Mouse (Mus musculus) embryonic stem cell, embryonic (primary cell): ENCODE measurements around the gene Atpaf1.

Source experiments
- CTCF ChIA-PET, 4 experiments: fragments of 300-600 bp in 2 of 4; fragments of 350-600 bp in 2 of 4; sonication (Branson Sonifier 250); formaldehyde crosslinking; loops; one replicate each; lab custom pipeline; 2022; ENCODE audit warnings: inconsistent platforms in 2 of 4; lab: Charles Lee
- POLR2A ChIA-PET, 4 experiments: fragments of 300-600 bp in 2 of 4; fragments of 350-600 bp in 2 of 4; sonication (Branson Sonifier 250); formaldehyde crosslinking; loops; one replicate each; lab custom pipeline; 2022; ENCODE audit warnings: antibody characterized with exemption in 4 of 4, inconsistent platforms in 1 of 4; lab: Charles Lee

Gene Atpaf1

DNA sequence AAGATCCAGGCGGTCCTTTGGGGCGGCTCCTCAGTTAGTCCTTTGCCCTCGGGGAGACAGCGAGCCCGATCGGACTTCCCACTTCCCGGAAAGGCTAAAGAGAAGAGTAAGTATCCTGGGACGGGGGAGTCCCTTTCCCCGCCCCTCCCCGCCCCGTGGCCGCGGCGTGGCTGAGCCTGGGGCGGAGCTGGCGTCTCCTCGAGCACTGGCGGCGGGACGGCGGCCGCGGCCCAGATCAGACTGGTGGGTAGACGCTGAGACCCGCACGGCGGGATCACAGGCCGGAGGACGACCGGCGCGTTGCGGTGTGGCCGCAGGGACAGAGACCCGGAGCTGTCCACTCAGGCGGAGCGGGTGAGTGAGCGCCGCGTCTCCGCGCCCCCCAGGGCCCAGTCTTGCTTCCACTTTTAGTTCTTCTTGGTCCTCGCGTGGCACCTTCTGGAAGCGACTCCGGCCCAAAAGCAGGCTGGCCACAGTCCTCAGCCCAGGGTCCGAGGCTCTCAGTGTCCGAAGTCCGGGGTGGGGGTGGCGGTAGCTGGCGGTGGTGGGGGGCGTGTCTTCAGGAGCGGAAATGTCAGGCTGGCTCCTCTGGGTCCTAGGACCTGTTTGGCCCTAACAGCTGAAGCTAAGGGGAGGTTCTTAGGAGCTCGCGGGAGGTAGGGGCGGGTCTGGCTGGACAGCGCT, 43.4 kb downstream of the Atpaf1 start, which contains the start of gene Mob3c:
Gene Mob3c, plus strand, starts transcription at position 205 of the 684 bp plus-strand sequence.
- ChIA-PET CTCF (interaction anchor here in 3 of 4 experiments (0.6 to 1.6 kb wide), 6 partner anchors 11 to 350 kb away, joined by 3 to 4 read pairs (median 3); partner anchors contain the start of gene Mknk1 (in 1 of the 3)), POLR2A (interaction anchor here (0.6 to 5.1 kb wide), 30 partner anchors 9 to 891 kb away, joined by 3 to 52 read pairs (median 4); partner anchors contain the start of genes Atpaf1 (in 3 of the 4), Mknk1 (in 3 of the 4), Nsun4 (in 3 of the 4) and Dmbx1 (in 1 of the 4))

DNA sequence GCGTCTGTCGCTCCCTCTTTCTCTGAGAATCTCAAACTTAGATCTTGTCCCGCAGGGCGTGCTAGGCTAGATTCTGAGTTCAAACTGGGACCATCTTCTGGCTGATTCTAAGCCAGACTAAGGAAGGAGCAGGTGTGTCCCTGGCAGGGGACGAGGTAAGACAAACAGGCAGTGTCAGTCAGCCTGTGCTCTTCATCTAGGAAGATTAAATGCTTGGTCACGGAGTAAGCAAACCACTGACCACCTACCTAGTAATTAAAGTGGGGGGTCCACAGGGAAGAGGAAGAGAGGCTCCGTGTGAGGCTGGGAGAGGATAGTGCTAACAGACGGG, 43.9 kb downstream of the Atpaf1 start:
- CTCF ChIA-PET: interaction anchor here in 3 of 4 experiments (0.6 to 1.6 kb wide), 4 partner anchors 10 to 251 kb away, joined by 3 to 4 read pairs (median 3); partner anchors contain the start of gene Mknk1 (in 1 of the 3)
- POLR2A ChIA-PET: interaction anchor here (0.6 to 5.1 kb wide), 26 partner anchors 9 to 384 kb away, joined by 3 to 52 read pairs (median 6); partner anchors contain the start of genes Atpaf1 (in 3 of the 4), Mknk1 (in 3 of the 4), Nsun4 (in 3 of the 4) and Dmbx1 (in 1 of the 4)

DNA sequence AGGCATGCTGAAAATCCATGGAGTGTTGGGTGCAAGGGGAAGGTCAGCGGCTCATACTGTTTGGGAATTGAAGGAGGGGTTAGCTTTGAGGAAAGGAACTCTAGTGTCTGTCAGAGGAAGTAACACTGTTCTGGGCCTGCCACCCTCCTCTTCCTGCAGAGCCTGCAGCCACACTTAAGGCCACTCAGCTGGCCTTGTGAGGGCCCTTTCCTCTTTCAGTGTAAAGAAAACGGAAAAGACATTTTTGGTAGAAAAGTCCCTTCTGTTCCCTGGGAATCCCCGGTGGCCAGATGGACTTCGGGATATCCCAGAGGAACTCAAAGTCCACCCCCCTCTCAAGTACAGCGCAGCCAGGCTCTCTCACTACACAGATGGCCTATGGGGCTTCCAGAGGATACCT, 45.9 kb downstream of the Atpaf1 start:
- POLR2A ChIA-PET: interaction anchor here (0.6 to 5.4 kb wide), 19 partner anchors 9 to 830 kb away, joined by 3 to 79 read pairs (median 5); partner anchors contain the start of genes Atpaf1 (in 3 of the 4), Mknk1 (in 2 of the 4), Efcab14 (in 1 of the 4) and Stil (in 1 of the 4)
- CTCF ChIA-PET: interaction anchor here in 2 of 4 experiments (0.6 to 1.5 kb wide), 2 partner anchors 48 to 815 kb away, joined by 3 read pairs; no protein-coding TSS in a partner anchor

DNA sequence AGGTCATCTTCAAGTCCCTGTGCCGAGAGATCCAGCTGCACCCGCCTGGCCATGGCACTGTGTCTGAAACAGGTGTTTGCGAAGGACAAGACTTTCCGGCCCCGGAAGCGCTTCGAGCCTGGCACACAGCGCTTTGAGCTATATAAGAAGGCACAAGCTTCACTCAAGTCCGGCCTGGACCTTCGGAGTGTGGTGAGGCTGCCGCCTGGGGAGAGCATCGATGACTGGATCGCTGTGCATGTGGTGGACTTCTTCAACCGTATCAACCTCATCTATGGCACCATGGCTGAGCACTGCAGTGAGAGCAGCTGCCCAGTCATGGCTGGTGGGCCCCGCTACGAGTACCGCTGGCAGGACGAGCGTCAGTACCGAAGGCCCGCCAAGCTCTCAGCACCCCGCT, 46.6 kb downstream of the Atpaf1 start:
- CTCF ChIA-PET: interaction anchor here in 2 of 4 experiments (0.6 to 1.5 kb wide), 3 partner anchors 47 to 195 kb away, joined by 3 to 4 read pairs (median 3); partner anchors contain the start of gene Efcab14 (in 1 of the 2)
- POLR2A ChIA-PET: interaction anchor here in 3 of 4 experiments (0.6 to 5.4 kb wide), 19 partner anchors 9 to 831 kb away, joined by 3 to 79 read pairs (median 5); partner anchors contain the start of genes Atpaf1 (in 3 of the 3), Mknk1 (in 2 of the 3), Efcab14 (in 1 of the 3) and Nsun4 (in 1 of the 3)

DNA sequence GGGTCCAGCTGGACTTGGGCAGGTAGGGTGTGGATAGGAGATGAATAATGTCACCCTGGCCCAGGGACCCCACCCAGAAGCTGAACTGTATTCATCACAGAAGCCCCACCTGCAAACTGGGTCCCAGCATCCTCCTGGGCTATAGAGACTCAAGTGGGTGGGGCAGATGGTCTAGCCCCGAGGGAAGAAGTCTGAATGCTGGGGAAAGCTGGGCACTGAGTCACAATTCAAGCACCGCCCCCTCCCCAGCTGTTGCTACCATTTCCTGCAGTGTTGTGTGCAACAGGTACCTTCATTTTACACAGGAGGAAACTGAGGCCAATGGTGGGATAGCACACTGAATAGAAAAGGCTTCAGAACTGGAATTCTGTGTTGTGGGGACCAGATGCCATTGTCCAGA, 47.4 kb downstream of the Atpaf1 start:
- CTCF ChIA-PET: interaction anchor here in 2 of 4 experiments (0.6 to 1.5 kb wide), 5 partner anchors 47 to 152 kb away, joined by 3 to 7 read pairs (median 3); partner anchors contain the start of genes Atpaf1 (in 1 of the 2) and Efcab14 (in 1 of the 2)
- POLR2A ChIA-PET: interaction anchor here in 3 of 4 experiments (0.5 to 5.4 kb wide), 12 partner anchors 9 to 222 kb away, joined by 3 to 79 read pairs (median 4); partner anchors contain the start of genes Atpaf1 (in 2 of the 3), Efcab14 (in 1 of the 3), Mknk1 (in 1 of the 3) and Nsun4 (in 1 of the 3)

DNA sequence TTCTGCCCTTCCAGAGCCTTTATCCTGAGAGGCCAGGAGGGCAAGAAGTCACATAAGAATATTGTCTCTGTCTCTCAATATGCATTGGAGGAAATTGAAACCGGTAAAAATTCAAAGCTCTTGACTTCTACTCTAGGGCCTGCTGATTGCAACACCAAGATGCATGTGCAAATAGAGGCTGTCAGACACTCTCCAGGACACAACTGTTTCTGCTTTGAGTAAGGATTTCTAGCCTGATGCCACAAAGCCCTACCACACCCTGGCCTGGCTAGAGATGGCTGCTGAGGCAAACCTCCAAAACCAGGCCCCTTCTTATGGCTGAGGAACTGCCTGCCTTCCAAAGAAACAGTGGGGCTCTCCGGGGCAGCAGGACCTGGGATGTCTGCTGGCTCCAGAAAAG, 51.0 kb downstream of the Atpaf1 start:
- POLR2A ChIA-PET: interaction anchor here in 1 of 4 experiments (1.8 to 2.2 kb wide), 2 partner anchors 14 to 62 kb away, joined by 4 to 8 read pairs; no protein-coding TSS in a partner anchor
- CTCF ChIA-PET: no interaction called here

DNA sequence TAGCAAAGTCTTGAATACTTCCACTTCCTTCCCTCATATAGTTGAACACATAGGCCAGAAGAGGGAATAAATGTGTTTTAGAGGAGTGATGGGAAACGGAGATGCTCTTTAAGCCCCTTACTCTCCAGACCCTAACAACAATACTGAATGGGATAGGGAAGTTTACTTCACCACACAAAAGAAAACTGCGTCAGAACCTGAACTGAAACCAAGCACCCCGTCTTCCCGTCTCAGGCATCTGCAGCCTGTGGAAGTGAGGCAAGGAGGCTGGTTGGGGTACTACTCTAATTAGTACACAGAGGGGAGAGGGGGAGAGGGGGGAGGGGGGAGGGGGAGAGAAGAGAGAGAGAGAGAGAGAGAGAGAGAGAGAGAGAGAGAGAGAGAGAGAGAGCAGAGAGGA, 53.6 kb downstream of the Atpaf1 start:
- ChIA-PET POLR2A (interaction anchor here in 3 of 4 experiments (0.6 to 5.6 kb wide), 12 partner anchors 8 to 787 kb away, joined by 3 to 52 read pairs (median 6); partner anchors contain the start of genes Atpaf1 (in 1 of the 3) and Mob3c (in 1 of the 3)), CTCF (interaction anchor here in 1 of 4 experiments (1.5 kb wide), 1 partner anchor 9 kb away, joined by 4 read pairs; no protein-coding TSS in a partner anchor)

DNA sequence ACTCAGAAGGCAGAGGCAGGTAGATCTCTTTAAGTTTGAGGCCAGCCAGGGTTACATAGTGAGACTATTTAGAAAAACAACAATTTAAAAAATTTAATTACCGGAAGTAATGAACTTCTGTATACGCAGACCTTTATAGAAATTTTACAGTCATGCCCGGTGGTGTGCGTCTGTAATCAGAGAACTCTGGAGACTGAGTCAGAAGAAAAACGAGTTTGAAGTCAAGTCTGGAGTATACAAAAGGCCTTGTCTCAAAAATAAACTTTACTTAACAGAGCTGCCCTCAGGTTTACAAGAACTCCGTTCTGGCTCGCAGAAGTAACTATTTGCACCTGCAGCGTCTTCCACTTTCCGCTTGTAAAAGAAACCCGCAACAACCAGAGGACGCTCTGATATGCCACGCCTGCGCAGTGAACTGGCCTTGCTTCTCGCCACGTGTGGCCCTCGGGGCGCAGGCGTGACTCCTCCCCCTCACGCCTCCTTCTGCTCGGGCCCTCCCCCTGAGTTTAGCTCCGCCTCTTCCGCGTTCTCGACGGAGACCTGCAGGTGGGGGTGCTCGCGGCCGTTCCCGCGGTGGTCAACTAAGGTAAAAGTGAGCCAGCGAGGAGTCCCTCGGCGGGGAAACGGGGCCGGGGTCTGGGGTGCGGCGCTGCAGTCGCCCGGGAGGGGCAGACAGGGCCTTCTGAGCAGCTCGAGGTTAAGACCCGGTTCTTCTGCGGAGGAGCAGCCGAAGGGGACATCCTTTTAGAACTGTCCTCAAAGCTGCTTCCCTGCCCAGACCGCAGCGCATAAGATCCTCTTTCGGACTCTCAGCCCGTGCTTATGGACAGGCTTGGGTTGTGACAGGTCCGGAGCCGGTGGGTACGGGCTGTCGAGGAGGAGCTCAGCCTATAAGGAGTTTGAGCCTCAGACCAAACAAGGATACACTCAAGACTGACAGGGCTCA, 54.4 kb downstream of the Atpaf1 start, which contains the start of gene Mknk1:
Gene Mknk1, plus strand, starts transcription at position 503 of the 946 bp plus-strand sequence.
- ChIA-PET CTCF (interaction anchor here (0.6 to 1.6 kb wide), 12 partner anchors 10 to 886 kb away, joined by 3 to 8 read pairs (median 4); no protein-coding TSS in a partner anchor), POLR2A (interaction anchor here (0.7 to 5.6 kb wide), 60 partner anchors 8 to 839 kb away, joined by 3 to 52 read pairs (median 3); partner anchors contain the start of genes Mob3c (in 3 of the 4), Atpaf1 (in 2 of the 4), 6430628N08Rik (in 1 of the 4) and Dmbx1 (in 1 of the 4))

DNA sequence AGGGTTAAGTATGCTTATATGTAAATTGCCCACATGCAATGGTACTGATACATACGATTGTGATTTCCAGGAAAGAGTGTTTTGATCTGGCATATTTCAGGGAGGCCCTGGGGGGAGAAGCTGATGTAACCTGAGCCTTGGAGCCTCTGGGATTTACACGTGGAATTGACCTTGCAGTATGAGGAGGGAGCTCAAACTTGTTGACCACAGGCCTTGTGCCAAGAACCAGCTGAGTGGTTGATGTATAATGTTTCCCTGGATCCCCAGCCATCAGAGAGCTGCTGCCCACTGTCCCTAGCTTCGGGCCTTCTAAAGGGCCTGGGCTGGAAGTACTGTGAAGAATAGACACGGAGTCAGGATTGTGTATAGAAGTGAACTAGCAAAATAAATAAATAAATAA, 55.3 kb downstream of the Atpaf1 start:
- CTCF ChIA-PET: interaction anchor here (0.6 to 1.6 kb wide), 7 partner anchors 12 to 164 kb away, joined by 3 to 7 read pairs (median 4); no protein-coding TSS in a partner anchor
- POLR2A ChIA-PET: interaction anchor here in 3 of 4 experiments (0.7 to 5.6 kb wide), 32 partner anchors 7 to 213 kb away, joined by 3 to 52 read pairs (median 5); partner anchors contain the start of genes Mob3c (in 3 of the 3), Atpaf1 (in 2 of the 3), Dmbx1 (in 1 of the 3) and Efcab14 (in 1 of the 3)

DNA sequence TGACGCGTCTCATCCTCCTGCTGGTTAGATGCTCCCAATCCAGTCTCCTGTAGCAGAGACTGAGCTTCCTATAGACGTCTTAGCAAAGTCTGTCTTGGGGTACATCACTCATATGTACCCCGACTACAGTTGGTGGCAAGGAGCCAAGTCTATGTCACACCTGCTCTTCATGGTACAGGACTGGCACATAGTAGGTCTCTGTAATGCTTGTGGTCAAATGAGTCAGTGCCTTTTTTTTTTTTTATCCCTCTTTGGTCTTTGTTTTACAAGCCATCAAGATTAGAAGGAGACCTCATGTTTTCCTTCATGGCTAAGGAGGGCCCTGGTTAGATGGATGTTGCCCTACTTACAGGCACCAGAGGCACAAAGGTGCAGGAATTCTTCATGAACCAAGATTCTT, 56.2 kb downstream of the Atpaf1 start:
- CTCF ChIA-PET: no interaction called here

DNA sequence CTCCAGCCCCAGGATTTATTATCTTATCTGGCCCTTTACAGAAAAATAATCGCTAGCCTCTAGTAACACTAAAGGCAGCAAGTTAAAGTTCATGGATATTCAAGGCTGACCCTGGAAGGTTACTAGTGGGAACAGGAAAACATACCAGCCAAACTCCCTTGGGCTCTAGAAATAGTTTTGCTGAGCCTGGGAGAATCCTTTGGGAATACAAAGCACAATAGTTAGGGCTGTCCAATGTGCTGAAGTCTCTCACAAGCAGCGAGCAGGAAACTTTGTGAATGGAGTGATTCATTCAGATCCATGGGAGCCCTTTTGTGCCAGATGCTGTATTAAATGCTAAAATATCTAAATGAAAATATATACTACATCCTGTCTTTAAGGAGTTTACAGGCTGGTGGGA, 62.0 kb downstream of the Atpaf1 start:
- CTCF ChIA-PET: interaction anchor here in 2 of 4 experiments (0.5 to 0.8 kb wide), 3 partner anchors 47 to 159 kb away, joined by 3 read pairs; no protein-coding TSS in a partner anchor
- POLR2A ChIA-PET: interaction anchor here (0.9 to 1.6 kb wide), 12 partner anchors 7 to 839 kb away, joined by 3 to 8 read pairs (median 4); partner anchors contain the start of genes Mknk1 (in 2 of the 4), Mob3c (in 1 of the 4) and Prdx1 (in 1 of the 4)

More for the DNA sequence above, 56.2 kb downstream of the Atpaf1 start:
- POLR2A ChIA-PET: interaction anchor here in 2 of 4 experiments (0.6 to 5.6 kb wide), 8 partner anchors 11 to 213 kb away, joined by 3 to 52 read pairs (median 16); partner anchors contain the start of genes Mob3c (in 2 of the 2), Atpaf1 (in 1 of the 2) and Nsun4 (in 1 of the 2)

DNA sequence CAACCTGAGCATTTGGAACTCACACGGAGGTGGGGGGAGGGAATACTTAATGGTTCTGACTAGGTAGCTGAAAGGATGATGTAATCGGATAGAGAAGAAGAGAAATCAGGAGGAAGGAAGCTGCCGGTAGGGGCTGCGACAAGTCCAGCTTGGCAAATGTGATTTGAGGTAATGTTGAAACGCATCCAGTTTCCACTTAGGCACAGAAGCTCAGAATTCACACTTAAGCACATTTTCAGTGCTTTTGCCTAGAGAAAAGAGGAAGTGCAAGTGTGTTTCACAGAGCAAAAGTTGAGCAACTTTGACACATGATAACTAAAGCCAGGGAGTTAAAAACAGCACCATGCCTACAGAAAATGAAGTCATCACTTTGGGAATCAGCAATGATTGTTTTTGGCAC, 62.8 kb downstream of the Atpaf1 start:
- ChIA-PET CTCF (interaction anchor here in 2 of 4 experiments (0.5 to 0.8 kb wide), 4 partner anchors 18 to 158 kb away, joined by 3 read pairs; no protein-coding TSS in a partner anchor), POLR2A (interaction anchor here (0.6 to 1.6 kb wide), 17 partner anchors 8 to 838 kb away, joined by 3 to 8 read pairs (median 3); partner anchors contain the start of genes Mknk1 (in 3 of the 4), Atpaf1 (in 1 of the 4), Mob3c (in 1 of the 4) and Nsun4 (in 1 of the 4))

DNA sequence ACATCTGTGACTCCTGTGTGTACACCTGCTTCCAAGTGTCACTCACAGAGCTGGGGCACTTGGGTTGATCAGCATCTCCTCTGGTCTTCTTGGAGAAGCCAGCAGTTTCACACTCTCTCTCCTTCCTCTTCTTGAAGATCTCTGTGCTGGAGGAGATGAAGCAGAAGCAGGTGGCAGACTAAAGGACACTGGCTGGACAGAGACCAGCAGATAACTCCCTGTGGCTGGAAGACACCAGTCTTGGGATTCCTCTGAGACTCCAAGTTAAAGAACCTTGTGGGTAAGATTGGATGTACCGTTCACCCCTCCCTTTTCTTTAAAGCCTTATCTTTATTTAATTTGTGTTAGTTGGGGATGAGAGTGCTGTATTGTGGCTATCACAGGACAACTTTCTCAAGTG, 63.5 kb downstream of the Atpaf1 start:
- POLR2A ChIA-PET: interaction anchor here in 3 of 4 experiments (0.6 to 1.6 kb wide), 10 partner anchors 9 to 373 kb away, joined by 3 to 8 read pairs (median 4); partner anchors contain the start of genes Mknk1 (in 3 of the 3), Atpaf1 (in 1 of the 3), Nsun4 (in 1 of the 3) and Pik3r3 (in 1 of the 3)
- CTCF ChIA-PET: interaction anchor here in 1 of 4 experiments (0.7 kb wide), 1 partner anchor 18 kb away, joined by 3 read pairs; no protein-coding TSS in a partner anchor

DNA sequence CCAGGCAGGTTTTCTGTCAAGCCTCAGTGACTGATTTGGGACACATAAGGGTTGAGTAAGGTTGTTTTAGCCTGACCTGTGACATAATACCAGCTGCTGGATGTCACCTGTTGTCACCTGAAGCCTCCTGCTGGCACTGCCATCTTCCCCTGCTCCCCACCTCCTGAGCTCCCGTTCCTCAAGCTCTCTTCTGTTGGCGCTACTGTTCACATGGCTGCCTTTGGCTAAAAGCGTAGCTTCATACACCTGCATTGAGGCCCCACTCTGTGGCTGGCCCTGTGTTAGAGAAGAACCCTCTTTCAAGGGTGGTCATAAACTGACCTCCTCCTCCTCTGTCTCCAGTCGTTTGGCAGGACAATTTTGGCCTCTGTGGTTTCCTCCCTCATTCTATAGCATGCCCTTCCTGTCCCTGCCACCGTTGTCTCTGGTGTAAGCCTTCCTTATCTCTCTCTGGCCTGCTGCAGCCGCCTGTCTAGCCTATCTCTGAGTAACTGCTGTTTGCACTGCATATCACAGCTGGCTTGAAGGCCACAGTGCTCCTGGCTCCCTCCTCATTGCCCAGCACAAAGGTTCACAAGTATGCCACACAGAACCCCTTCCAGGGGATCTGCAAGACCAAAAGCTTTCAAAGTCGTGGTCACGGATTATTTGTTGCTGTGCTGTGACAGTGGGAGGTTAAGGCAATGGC, 64.5 kb downstream of the Atpaf1 start:
- POLR2A ChIA-PET: interaction anchor here in 3 of 4 experiments (0.7 to 1.6 kb wide), 3 partner anchors 10 to 111 kb away, joined by 3 read pairs; partner anchors contain the start of genes Mknk1 (in 2 of the 3) and Efcab14 (in 1 of the 3)
- CTCF ChIA-PET: no interaction called here

DNA sequence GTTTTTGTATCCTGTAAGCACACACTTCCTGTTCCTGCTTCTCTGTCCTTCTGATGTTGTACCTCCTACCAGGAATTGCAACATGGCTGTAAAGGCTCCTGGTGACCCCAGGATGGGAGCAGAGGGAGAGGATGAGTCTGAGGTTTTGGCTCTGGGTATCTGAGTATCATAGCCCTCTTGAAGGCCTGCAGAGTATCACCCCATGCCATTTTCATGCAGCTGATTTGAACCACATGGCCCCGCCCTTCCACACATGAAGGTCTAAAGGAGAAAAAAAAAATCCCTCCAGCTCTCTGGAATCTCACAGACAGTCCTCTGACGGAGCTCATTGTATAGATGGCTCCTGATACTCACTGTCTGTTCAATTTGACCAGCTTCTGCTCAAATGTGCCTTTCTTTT, 65.5 kb downstream of the Atpaf1 start:
- ChIA-PET POLR2A (interaction anchor here in 2 of 4 experiments (1.2 to 1.6 kb wide), 2 partner anchors 11 to 112 kb away, joined by 3 read pairs; partner anchors contain the start of genes Efcab14 (in 1 of the 2) and Mknk1 (in 1 of the 2)), CTCF (no interaction called here)
